Mouse (Mus musculus) erythroblast, embryonic 14.5 days (primary cell): ENCODE data around the gene Tspan18.

Experiments used
- GATA1 ChIP-seq: IDR thresholded peaks from 2 replicates; pipeline ENCODE4 v1.6.1; 2012; ENCODE audit warnings: low read length, inconsistent platforms, mixed read lengths
- TAL1 ChIP-seq: IDR thresholded peaks from 3 replicates; pipeline ENCODE4 v1.6.1; 2012; ENCODE audit warnings: low read length, inconsistent platforms, mixed read lengths

GRCm38 (mm10) chr2:93312458-93312857 lies 21.8 kb downstream of the Tspan18 start:
- TF ChIP-seq GATA1 (no peak), TAL1 (no peak)
